Mouse (Mus musculus) cerebellum, adult 18-20 months (tissue): ENCODE results near the gene Pbx3.
A peak's percentile ranks its signal among the peaks of the same experiment; 100 is the strongest.

ENCODE experiments used
- DNase-seq, 2 experiments: peaks; one replicate each; pipeline ENCODE4 v3.0.0; 2021

Pbx3 gene

DNA sequence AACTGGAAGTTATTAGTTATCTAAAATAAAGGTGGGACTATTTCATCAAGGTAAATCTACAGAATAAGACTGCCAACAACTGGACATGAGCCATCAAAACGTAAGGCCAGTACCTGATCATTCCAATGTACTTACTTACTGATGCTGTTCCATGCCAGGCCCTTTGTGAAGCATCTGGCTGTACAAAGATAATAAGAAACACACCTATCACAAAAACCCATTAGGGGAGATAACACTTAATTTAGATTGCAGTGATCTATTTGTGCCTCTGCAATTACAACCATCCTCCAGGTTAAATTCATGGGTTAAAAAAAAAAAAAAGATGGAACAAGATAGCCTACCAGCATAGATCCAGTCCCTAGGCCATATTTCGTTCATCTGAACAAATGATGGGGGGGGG lies 88.7 kb downstream of the Pbx3 start:
- DNase-seq, result no peak

DNA sequence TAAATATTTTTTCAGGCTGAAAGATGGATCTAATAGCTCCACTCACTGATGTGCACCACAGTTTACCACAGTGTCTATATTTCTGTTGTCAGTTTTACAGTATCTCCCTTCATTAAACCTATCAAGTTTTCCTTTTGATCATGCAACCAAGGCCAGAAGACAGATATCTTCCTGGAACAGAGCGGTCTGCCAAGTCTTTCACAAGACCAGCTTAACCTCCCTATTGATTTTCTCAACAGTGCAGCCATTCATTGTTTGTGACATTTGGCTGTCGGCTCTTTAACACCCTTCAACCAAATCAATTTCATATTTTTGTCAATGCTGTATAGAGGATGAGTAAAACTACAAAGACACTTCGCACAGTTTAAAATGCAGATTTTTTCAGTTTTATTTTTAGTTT lies 91.9 kb downstream of the Pbx3 start:
- no peak for DNase-seq

GRCm38 (mm10) chr2:34279726-34280125 lies 93.2 kb downstream of the Pbx3 start:
- no peak for DNase-seq

DNA sequence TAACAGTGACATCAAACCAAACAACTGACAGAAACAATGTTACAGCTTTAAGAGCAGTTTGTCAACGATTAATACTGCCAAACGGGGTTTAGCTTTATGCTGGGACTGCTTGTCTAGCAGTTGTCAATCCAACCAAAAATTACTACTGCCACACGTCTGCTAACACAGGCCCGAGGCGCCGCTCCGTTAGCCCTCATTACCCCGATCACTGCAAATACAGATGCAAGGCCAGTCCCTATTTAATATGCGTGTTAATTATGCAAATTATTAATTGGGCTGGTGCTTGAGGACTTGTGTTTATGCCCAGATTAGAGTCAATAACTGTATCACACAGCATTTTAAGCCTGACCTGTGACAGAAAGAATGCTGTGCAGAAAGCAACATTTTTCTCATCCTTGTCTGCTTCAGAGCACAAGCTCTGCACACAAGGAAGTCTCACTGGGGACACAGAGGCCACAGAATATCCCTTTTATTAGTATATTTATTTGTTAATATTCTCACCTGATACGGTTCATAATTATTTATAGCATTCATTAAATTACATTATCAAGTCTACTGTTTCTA lies 97.2 kb downstream of the Pbx3 start:
- DNase-seq, result no peak

DNA sequence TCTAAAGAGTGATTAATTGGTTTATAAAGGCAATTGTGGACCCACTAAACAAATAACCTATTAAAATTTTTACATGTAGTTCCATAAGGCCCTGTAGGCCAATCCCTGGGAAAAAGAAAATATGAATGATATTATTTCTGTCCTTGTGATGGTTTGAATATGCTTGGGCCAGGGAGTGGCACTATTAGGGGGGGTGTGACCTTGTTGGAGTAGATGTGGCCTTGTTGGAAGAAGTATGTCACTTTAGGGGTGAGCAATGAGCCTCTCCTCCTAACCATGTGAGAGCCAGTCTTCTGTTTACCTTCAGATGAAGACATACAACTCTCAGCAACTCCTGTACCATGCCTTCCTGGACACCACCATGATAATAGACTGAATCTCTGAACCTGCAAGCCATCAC lies 110.9 kb downstream of the Pbx3 start:
- DNase-seq, result no peak

DNA sequence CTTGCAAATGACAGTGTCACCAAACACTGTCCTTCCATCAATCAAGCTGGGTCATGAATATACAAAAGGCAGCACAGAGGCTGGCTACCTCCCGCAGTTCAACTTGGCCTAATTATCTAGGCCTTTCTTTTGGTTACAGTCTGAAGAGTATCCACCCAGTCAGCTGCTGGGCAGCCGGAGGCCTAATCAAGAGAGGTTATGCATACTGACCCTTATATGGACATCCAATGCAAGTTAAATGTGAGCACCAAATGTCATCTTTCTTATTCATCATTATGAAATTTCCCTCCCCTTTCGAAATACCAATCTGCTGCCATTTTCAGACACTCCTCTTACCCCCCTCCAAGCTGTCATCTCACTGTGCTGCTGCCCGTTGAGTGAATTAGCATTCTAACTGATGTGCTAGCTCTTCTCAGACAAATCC lies 112.3 kb downstream of the Pbx3 start:
- no peak for DNase-seq

- no peak for DNase-seq
Observed at GRCm38 (mm10) chr2:34258256-34258655, 114.7 kb downstream of the Pbx3 start.

DNA sequence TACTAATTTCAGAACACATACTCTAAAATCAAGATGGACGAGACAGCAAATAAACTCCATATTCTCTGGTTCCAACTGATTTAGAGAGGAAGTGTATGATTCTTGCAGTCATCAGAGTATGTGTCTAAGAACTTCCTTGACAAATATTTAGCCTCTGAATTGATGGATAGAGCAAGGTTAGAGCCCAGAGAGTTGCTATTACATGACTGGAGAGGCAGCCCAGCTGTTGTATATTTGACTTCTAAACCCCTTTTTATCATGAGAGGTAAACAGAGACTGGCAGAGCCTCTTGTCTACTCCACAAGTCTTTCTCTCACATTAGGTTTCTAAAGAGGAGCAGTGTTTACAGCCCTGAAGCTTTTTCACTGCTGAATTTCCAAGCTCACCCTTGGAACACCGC lies 115.3 kb downstream of the Pbx3 start:
- no peak for DNase-seq

DNA sequence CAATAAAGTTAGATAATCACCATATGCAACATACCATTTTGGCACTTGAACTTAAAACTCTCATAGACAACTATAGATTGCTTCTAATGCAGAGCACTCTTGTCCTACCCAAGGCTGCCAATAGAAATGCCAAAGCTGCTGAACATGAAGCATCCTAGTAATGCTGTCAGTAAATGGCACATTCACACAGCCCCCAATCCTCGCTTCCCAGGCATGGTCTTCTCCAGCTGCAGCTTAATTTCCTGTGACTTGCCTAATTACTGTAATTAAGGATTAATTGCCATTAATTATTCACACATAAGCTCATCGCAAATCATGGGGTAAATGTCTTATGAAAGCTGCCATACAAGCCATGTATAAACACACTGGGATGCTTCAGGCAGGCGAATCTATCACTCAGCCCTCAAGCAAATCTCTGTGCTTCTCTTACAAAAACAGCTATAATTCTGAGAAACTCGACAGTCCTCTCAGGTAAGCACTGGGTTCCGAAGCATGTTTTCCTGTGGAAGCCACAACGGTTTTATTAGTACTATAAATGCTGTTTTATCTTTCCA lies 116.9 kb downstream of the Pbx3 start:
- DNase-seq, result no peak

DNA sequence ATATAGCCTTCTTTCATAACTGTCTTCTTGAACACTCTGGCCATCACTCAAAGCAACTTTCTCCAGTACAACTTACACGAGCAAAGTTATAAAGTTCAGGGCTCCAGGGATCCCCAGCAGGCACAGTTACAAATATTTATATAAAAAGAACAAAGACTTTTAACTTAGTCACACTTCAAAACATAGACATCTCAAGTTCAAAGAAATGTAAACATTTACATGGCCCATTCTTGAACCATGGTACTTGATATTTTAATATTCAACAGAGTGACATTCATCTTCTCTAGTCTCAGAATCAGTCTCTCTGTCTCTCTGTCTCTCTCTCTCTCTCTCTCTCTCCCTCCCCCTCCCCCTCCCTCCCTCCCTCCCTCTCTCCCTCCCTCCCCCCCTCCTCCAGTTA lies 119.3 kb downstream of the Pbx3 start:
- no peak for DNase-seq

DNA sequence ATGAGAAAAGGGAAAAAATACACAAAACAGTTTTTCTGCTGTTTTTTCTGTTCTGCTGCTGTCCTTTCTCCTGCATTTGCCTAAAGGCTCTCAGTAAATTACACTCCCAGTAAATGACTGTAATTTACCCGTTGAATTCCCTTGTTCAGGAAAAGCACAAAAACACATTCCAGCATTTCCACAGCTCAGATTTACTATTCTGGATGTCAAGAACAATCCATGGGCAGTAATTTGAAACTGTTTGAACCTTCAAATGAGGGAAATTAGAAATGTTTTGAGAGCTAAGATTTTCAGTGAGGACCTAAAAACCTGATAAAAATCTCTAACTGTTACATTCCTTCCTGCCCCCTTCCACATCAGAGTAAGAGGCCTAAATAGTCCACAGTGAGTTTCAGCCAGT lies 119.8 kb downstream of the Pbx3 start:
- no peak for DNase-seq

DNA sequence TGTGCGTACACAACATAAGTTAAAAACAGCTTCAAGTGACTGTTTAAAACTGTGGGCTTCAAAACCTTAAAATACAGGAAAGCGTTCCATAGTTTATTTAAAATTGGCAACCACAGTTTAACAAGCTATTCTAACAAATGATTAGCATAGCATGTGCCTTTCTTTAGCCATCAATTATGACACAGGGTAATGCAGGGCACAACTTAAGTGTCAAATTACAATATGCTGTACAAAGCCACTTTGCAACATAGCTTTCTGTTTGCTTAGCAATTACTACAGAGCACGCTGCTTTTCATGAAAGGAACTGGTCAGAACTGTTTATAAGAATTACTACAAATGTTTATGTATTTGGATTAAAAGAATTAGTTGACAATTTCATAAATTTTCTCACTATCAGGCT lies 120.7 kb downstream of the Pbx3 start:
- DNase-seq, result no peak

DNA sequence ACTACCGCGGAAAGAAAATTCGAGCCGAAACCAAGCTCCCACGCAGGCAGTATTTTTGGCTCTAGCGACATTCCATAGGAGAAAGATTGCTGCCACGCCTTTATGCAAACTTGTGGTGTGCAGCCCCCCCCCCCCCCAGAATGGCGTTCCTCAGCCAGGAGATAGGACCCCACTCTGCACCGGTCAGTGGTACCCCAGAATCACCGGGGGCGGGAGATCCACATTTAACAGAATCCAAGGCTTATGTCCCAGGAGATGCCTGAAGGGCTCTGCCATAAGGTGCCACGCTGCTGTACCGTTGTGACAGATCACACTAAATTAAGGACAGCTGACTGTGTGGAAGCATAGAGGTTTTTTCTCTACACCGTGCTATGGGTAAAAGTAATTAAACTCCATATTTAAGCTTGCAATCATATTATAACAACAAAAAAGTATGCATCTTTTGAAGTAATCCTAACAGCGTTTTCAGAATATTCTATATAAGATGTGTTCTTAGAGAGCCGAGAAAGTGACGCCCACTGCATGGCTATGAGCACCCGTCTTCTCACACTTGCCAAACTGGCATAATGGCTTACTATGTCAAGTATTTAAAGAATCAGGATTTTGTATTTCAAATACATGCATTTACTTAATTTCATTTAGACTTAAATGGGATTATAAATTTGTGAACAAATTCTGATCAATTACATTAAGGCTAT lies 122.8 kb downstream of the Pbx3 start:
- DNase-seq, result peak; percentile 19 to 24

GRCm38 (mm10) chr2:34249141-34249960 lies 123.6 kb downstream of the Pbx3 start:
- peak; percentile 61 for DNase-seq

DNA sequence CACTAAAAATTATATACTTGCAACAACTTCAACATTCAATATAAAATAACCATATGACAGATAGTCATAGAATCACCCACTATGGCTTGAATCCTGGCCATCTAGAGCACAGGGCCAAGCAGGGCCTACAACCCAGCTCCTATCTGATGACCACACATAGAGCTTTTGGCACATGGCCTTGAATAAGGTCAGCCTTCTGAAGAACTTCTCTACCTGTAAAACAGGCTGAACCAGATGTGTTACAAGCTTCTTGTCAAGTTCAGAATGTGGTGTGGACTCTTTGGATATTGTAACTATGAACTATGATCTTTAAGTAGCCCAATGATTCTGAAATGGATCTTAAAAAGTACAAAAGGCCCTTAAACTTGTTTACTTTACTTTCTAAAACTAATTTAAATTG lies 132.1 kb downstream of the Pbx3 start:
- no peak for DNase-seq

GRCm38 (mm10) chr2:34239315-34239858 lies 133.6 kb downstream of the Pbx3 start:
- DNase-seq, result no peak

- no peak for DNase-seq
Observed at GRCm38 (mm10) chr2:34235467-34236075, 137.4 kb downstream of the Pbx3 start.

DNA sequence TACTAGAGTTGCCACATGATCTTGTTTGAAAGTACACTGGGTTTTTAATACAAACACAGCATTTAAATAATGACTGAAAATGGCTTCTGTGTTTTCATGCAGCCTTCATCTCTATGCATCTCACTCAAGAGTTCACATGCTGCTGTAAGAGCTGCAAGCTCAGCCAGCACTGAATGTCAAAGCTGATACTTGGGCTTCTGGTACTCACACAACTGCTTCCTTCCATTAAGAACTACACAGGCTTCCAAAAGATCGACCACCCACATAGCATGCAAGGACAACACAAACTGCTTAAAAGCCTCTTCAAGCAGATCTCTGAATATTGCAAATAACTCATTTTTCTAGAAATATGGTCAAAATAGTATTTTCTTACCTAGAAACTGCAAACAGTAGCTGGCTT lies 138.7 kb downstream of the Pbx3 start:
- DNase-seq, result no peak

DNA sequence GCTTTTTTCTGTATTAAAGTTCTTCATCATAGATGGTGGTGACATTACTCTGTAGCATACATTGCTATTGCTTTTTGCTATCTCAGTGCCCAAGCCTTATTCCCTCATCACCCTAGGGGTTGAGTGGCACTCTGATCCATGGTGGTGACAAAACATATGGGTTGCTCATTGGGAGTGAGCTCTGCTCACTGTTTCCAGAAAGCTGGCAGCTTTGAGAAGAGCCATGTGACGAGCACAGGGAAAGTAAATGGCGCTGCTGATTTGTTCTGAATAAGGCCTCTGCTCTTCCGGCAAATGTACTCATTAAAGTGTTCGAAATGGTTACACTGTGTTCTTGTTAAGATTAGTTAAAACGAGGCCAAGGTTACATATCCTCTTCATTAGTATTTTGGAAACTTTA lies 139.7 kb downstream of the Pbx3 start:
- no peak for DNase-seq

DNA sequence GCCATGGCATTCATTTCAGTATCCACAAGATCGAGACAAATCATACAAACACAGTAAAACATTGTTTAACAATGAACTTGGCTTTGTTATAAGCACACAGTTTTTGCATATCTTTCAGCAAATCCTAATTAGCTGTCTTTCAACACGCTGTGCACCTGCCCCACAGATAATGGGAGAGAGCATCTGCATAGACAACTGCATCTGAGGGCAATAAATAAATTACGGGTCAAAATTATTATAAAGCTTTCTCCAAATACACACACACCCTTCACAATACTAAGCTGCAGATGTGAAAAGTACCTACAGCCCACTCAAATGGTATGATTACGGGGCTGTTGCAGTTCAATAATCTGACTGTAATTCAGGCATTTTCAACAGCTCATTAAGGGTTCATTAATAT lies 145.3 kb downstream of the Pbx3 start:
- DNase-seq, result no peak

GRCm38 (mm10) chr2:34225470-34225869 lies 147.5 kb downstream of the Pbx3 start:
- no peak for DNase-seq

- DNase-seq, result no peak
Observed at GRCm38 (mm10) chr2:34221477-34221876, 151.5 kb downstream of the Pbx3 start.

GRCm38 (mm10) chr2:34219150-34219549 lies 153.8 kb downstream of the Pbx3 start:
- no peak for DNase-seq
